In genomic region chr6:122644196-122644595, GRCm38 (mm10) we compare ENCODE assay signal across 13 mouse cellular contexts. TPM values are rescaled to one million over a fixed set of nuclear protein-coding genes. Genes with fewer than 3 reads are reported as not detected.
DNase-seq lines count a peak whose midpoint lies in the region; ATAC-seq and TF ChIP-seq lines count a peak whose summit lies in the region.
"Not testable (repeated sequence)": the region's sequence is repeated elsewhere in the genome, so short reads cannot be mapped to it uniquely, and the experiment has no call there.
"Had no signal": no experiment of that assay in that cellular context is flagged by ENCODE, and none has a peak within 500 bp of the region (broad histone marks: within the 10 kb centered on the region; RNA-seq: fewer than 3 reads in every experiment).

No protein-coding gene starts in this region.

- not testable (repeated sequence) for H3K9ac ChIP-seq in liver, postnatal 0 days (replicated peaks)

- H3K9me3 ChIP-seq in liver, postnatal 0 days (ENCODE audit: low read length) = not testable (repeated sequence)

- not testable (repeated sequence) for TF ChIP-seq CTCF in liver, postnatal 0 days (IDR thresholded peaks at IDR 0.05; ENCODE audit: low read depth)

- 90% methylated on average over 21 of the region's 21 CpGs for WGBS in liver, postnatal 0 days (ENCODE audit: insufficient replicate concordance)

- not testable (repeated sequence) for H3K4me2 ChIP-seq in liver, postnatal 0 days (ENCODE audit: low read depth, low read length)

- not testable (repeated sequence) for ATAC-seq in liver, postnatal 0 days

- peak; percentile 51 for DNase-seq in ES-CJ7 (ENCODE audit: low read depth, low spot score)
- DNase-seq in R1 (ENCODE audit: low read depth, low spot score) = peak; percentile 59
- peak; percentile 81 for DNase-seq in ZHBTc4 (ENCODE audit: low read depth, low spot score)
- DNase-seq in liver, postnatal 0 days = peak; percentile 8
- peak; percentile 25 for DNase-seq in testis, postnatal 14 days (ENCODE audit: low spot score)

- not testable (repeated sequence) for H3K27me3 ChIP-seq in liver, postnatal 0 days (ENCODE audit: insufficient read depth, low read length)

- not testable (repeated sequence) for H3K4me1 ChIP-seq in liver, postnatal 0 days (ENCODE audit: insufficient read depth)

- not testable (repeated sequence) for H3K27ac ChIP-seq in liver, postnatal 0 days (ENCODE audit: low read depth)

- not testable (repeated sequence) for H3K4me3 ChIP-seq in liver, postnatal 0 days (ENCODE audit: low read depth, low read length)

- not testable (repeated sequence) for H3K36me3 ChIP-seq in liver, postnatal 0 days (replicated peaks; ENCODE audit: insufficient read depth, low read length)

- TF ChIP-seq EP300 in liver, postnatal 0 days (IDR thresholded peaks at IDR 0.05; ENCODE audit: low read depth) = not testable (repeated sequence)

RNA-seq across cellular contexts. Expression of gene Dppa3, which starts 18.0 kb away (rescaled TPM):
- polyA plus RNA-seq in liver, postnatal 0 days (2015; fragmentation: Nextera tagmentation; extraction: Ambion mirVana) = 0.16 TPM in 1 of 2 replicates, not detected in the other
- polyA plus RNA-seq: activated CD4-positive, CD25-positive, alpha-beta regulatory T cell, adult 4 months; adrenal gland, adult 2 months; brain, embryonic 14.5 days; C2C12; CD4-positive, CD25-positive, alpha-beta regulatory T cell, adult 4 months; cerebellum, adult 2 months; G1E; Patski had no signal

RNA-seq across cellular contexts. Expression of gene Gdf3, which starts 34.3 kb away (rescaled TPM):
- polyA plus RNA-seq in liver, postnatal 0 days (2015; fragmentation: Nextera tagmentation; extraction: Ambion mirVana) = 0.47 and 1.0 TPM in 2 replicates
- polyA plus RNA-seq: brain, embryonic 14.5 days; C2C12; CD4-positive, CD25-positive, alpha-beta regulatory T cell, adult 4 months; Patski had no signal

RNA-seq across cellular contexts. Expression of gene Apobec1, which starts 42.0 kb away (rescaled TPM):
- polyA plus RNA-seq in liver, postnatal 0 days (2015; fragmentation: Nextera tagmentation; extraction: Ambion mirVana) = 11.9 and 12.3 TPM in 2 replicates

Comparison
In these comparisons a context has a peak if more than half of its experiments do, and no peak if none do; other contexts are left out.
1. DNase-seq: peak in every context shown above with its lines; median percentile 81 in ZHBTc4; 59 in R1; 51 in ES-CJ7; 25 in testis, postnatal 14 days; 8 in liver, postnatal 0 days.